ENCODE assay signal across 17 mouse cellular contexts in genomic region chr11:60370431-60370830, GRCm38 (mm10).
"Had no signal": no experiment of that assay in that cellular context is flagged by ENCODE, and none has a peak within 500 bp of the region (broad histone marks: within the 10 kb centered on the region; RNA-seq: fewer than 3 reads in every experiment).

No protein-coding gene starts in this region.

- ATAC-seq: hindbrain, embryonic 16.5 days; inflammation-experienced regulatory T-cells, adult 6 months; intestine, embryonic 15.5 days; intestine, postnatal 0 days; liver, postnatal 0 days had no signal

- DNase-seq: gastrocnemius, postnatal 10 days; gastrocnemius, postnatal 25 days; heart, adult 18-20 months; heart, postnatal 10 days; heart, postnatal 4 days; kidney, adult 18-20 months; kidney, adult 8-10 months; kidney, postnatal 10 days; kidney, postnatal 25 days; kidney, postnatal 4 days; liver; liver, embryonic 13.5 days; liver, postnatal 0 days had no signal
